Mouse (Mus musculus): ENCODE measurements around the gene Crat.

DNA sequence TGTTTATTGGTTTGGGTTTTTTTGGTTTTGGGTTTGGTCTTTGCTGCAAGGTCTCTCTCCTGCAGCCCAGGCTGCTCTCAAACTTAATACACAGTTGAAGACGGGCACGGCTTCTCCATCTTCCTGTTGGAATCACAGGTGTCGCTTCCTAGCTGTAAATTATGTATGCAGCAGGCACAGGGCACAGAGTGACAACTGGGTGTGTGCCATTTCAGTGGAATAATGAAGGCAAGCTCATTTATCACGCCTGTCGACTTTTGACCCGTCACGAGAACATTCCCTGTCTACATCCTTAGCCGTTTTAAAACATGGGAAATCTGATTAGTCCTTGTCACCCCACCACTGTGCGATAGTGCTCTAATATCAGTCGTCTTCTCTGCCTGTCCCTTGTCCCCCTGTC is 55.0 kb downstream of the Crat start:
- TF ChIP-seq POLR2A (IDR thresholded peaks at IDR 0.05; ENCODE audit: extremely low read depth, insufficient read depth, low read length) (no peak), CTCF (IDR thresholded peaks at IDR 0.05; ENCODE audit: low read depth, low read length) (no peak)
